Mouse (Mus musculus) heart, adult 8-10 months (tissue): Measurements from ENCODE around the gene Acadl. TPM values are rescaled to one million over a fixed set of nuclear protein-coding genes. Genes with fewer than 3 reads are reported as not detected.

Source experiments
- DNase-seq: peaks from one replicate; pipeline ENCODE4 v3.0.0; 2022; ENCODE audit warnings: low spot score
- total RNA-seq, 4 experiments: library from RNA; stranded (reverse); gene quantifications; 2 replicates each; pipeline ENCODE4 v1.2.4; 2022

The Acadl gene
- total RNA-seq, 4 experiments from 2014 or later, result 1,104 to 1,310 (median 1,185) TPM

- DNase-seq, result no peak
Measured at GRCm38 (mm10) chr1:66781027-66781426, 82.0 kb downstream of the Acadl start.

Other genes with a start within 250 kb of the Acadl start
- gene Rpe, start 162.4 kb downstream of the Acadl start, total RNA-seq, result 10 to 100 TPM in 3 of 4 experiments, 1 to 10 TPM in 1; 9.9 to 12.2 (median 11.0) TPM
- 10 to 100 TPM; 22.2 to 24.7 (median 24.2) TPM for gene Kansl1l, start 45.7 kb downstream of the Acadl start, total RNA-seq
- 10 to 100 TPM; 29.3 to 41.7 (median 34.9) TPM for gene Myl1, start 82.1 kb upstream of the Acadl start, total RNA-seq
- gene Lancl1, start 175.6 kb upstream of the Acadl start, total RNA-seq, result 10 to 100 TPM; 34.5 to 38.8 (median 38.0) TPM